Mouse (Mus musculus): ENCODE measurements at regions not wholly inside any gene's neighbourhood (a gene's known extent, or its start where the extent isn't known, plus 50 kb on each side); places are given as distances from the start of the nearest gene placed in this dataset.
A peak's percentile ranks its signal among the peaks of the same experiment; 100 is the strongest.

GRCm38 (mm10) chr1:128826419-128826818 lies 234.3 kb upstream of the Cxcr4 start:
- DNase-seq, result no peak

DNA sequence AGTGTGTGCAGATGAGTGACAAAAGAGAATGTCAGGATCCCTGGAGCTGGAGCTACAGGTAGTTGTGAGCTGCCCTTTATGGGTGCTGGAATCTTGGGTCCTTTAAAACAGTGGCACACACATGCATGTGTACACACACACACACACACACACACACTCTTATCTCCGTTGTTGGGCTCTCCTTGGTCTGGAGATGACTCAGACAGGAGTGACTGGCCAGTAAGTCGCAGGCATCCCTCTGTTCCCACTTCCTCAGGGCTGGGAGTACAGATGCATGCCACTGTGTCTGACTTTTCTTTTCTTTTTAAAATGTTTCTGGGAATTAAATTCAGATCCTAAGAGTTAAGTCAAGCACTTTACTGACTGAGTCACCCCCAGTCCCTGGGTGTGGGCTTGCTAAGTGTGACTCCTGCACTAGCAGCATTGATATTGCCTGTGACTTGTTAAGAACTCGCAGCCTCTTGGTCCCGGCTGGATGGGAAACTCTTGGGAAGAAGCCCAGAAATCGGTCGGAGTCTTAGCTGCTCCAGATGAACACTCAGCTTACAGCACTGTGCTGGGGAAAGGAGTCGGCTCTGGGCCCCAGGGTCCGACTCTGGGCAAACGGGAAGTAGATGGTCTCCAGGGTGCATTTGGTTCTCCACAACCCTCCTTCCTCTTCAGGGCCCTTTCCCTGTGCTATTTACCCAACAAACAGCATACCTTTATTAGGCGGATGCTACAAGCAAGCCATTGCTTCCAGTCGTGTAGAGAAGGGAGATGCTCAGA lies 233.0 kb upstream of the Cxcr4 start:
- no peak for DNase-seq

- DNase-seq, result peak; percentile 81
Measured at GRCm38 (mm10) chr1:128824235-128824634, 232.1 kb upstream of the Cxcr4 start.

- DNase-seq, result no peak
Measured at GRCm38 (mm10) chr1:128821991-128822390, 229.9 kb upstream of the Cxcr4 start.

DNA sequence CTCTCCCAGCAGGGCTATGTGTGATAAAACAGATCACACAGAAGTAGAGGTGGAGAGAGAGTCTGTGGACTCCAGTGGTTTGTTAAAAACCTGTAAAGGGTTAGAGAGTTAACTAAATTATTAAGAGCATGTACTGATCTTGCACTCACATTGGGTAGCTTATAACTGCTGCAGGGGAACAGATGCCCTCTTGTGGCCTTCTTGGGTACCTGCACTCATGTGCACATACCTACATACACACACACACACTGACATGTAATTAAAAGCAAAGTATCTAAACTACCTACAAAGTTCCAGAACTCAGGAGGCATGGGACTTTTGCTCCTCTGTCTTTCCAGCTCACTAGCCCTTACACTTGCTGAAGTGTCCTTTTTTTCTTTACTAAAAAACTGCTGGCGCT lies 228.4 kb upstream of the Cxcr4 start:
- no peak for DNase-seq

DNA sequence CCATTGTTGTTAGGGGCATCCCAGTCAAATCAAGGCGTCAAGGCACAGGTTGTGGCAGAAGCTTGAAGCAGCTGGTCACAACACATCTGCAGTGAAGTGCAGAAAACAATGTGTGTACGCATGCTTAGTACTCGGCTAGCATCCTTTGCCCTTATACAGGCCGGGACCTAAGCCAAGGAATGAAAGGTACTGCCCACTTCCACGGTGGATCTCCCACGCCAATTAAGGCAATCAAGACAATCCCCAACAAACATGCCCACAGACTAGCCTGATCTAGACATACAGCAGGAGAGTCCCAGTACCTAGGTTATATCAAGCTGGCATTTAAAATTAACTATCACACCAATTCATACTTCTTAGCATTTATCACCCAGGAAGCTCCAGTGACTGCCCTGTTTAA lies 227.5 kb upstream of the Cxcr4 start:
- DNase-seq, result no peak

DNA sequence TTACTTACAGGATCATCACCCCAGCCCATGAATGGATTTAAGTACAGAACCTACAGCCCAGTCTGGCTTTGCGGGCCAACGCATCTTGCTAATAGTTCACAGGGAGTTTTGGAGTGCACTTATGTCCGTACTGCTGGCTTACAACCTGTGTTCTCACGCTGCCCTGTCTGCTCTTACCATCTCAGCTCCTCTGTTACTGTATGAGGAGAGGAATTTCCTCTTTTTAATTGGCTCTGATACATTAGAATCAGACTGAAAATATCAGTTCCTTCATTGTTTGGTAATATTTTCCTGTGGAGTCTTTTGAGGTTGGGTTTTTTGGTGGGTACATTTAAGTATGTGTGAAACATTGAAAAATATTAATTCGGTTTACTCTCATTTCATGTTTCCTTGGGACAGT lies 221.3 kb upstream of the Cxcr4 start:
- no peak for DNase-seq

- DNase-seq, result no peak
Measured at GRCm38 (mm10) chr1:128810860-128811259, 218.8 kb upstream of the Cxcr4 start.

GRCm38 (mm10) chr1:128810094-128810493 lies 218.0 kb upstream of the Cxcr4 start:
- DNase-seq, result no peak

GRCm38 (mm10) chr1:128809601-128810000 lies 217.5 kb upstream of the Cxcr4 start:
- DNase-seq, result no peak

DNA sequence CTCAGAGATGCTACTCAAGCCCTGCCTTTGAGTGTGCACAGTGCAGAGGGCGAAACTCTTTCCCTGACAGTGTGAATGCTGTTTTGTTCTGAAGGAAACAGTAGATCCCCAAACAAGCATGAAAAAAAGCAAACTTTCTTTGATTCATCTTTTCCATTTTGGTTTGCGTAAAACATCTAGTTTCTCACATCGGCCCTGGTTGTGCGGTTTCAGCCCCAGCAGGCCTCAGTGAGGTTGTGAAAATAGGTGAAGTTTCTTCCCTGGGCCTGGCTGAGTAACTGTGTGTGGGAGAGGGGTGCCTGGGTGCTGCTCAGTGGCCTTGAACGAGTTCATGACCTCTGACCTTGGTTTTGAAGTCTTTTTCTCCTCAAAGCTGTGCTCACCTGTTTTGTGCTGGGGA lies 216.5 kb upstream of the Cxcr4 start:
- no peak for DNase-seq

DNA sequence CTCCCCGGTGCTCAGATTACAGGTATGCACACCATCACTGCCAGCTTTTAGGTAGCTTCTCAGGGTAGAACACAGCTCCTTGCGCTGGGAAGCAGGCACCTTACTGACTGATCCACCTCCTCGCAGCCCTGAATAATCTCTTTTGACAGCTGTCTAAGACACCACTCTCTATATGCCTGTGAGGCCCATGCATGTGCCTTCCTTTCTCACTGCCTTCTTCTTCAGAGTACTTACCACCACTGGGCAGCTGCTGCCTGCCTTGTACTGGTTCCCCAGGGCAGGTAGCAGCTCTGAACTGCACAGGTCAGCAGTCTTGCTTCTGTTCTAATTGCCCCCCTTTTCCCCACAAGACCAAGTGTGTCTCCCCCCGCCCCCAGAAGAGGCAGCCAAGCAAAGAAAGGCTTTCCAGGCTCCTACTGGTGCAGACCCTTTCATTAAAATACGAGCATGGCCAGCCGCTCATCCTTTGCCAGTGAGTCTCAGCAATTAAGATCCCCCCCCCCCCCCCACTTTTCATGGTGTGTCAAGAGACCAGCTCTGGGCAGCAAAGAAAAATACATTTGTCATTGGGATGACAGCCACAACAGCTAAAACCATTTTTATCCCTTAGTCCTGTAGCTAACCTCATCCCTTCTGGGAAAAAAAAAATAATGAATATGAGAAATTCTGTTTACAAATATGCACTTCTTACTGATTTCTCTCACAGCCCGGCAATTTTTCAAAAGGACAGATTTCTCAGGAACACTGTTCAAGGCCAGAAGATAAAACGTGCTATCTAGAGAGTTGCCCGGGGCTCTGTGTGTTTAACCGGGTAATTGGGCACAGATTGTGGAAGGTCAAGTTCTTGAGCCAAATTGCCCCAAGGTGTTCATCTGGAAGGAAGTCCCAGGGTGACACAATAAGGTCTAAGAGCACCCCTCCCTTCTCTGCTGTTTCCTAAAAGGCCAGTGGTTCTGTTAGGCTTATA lies 213.9 kb upstream of the Cxcr4 start:
- DNase-seq, result no peak

DNA sequence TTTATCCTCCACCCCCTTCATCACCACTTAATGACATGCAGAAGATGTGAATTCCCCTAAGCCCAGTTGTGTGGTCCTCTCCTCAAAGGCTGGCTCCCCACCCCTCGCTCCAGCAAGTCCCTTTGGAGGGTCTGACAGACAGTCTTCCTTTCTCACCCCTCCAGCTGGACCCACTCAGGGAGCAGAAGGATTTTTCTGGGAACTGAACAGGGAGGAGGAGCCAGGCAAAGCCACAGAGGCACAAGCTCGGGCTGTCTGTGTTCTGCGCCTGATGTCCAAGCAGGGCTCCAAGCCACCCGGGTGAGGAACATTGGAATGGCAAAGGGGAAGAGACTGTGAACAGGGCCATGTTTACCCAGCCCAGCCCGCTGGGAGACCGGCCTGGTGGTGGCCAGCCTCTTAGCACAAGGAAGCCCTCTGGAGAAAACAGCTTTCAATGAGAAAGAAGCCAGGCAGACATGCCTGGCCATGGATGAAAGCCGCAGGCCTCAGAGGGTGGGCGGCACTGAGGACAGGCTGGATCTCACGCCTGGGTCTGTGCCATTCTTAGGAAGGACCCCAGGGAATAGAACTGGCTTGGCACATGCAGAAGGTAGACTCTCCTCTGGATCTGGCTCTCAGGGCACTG lies 211.5 kb upstream of the Cxcr4 start:
- no peak for DNase-seq

- no peak for DNase-seq
Measured at GRCm38 (mm10) chr1:128803058-128803432, 211.0 kb upstream of the Cxcr4 start.

- no peak for DNase-seq
Measured at GRCm38 (mm10) chr1:128798721-128799120, 206.6 kb upstream of the Cxcr4 start.

DNA sequence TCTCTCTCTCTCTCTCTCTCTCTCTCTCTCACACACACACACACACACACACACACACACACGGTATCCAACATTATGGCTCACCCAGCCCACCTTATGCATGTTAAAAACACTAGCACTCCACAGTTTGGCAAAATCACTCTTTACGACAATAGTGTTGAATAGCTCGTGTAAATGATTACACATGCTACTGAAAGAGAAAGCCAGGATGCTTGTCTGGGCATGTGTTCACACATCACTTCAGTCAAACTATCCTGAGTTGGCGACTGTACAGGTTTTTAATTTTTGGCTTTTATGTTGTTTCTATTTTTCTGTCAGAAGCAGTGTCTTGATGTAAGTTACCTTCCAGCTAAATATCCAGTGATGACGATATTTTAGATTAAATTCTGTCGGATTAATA lies 203.6 kb upstream of the Cxcr4 start:
- no peak for DNase-seq

GRCm38 (mm10) chr1:128790881-128791280 lies 198.8 kb upstream of the Cxcr4 start:
- no peak for DNase-seq

GRCm38 (mm10) chr1:128789567-128790335 lies 197.7 kb upstream of the Cxcr4 start:
- DNase-seq, result no peak

DNA sequence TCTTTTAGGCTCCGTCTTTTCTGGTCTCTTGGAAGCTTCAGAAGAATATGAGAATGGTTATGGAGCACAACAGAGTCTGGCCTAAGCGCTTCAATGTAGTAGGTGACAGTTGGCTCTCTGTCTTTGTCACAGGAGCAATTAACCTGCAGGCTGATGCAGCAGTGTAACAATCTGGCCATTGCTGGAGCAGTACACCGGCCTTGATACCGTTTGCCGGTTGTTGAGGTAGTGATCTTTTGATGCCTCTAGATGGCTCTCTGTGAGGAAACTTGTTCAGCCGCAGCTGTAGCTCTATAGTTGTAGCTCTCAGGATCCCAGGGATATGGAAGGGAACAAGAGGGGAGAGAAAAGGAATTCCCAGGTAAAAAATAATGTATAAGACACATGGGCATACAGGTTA lies 196.1 kb upstream of the Cxcr4 start:
- no peak for DNase-seq

GRCm38 (mm10) chr1:128786941-128787569 lies 195.0 kb upstream of the Cxcr4 start:
- no peak for DNase-seq

GRCm38 (mm10) chr1:128782286-128782685 lies 190.2 kb upstream of the Cxcr4 start:
- no peak for DNase-seq

DNA sequence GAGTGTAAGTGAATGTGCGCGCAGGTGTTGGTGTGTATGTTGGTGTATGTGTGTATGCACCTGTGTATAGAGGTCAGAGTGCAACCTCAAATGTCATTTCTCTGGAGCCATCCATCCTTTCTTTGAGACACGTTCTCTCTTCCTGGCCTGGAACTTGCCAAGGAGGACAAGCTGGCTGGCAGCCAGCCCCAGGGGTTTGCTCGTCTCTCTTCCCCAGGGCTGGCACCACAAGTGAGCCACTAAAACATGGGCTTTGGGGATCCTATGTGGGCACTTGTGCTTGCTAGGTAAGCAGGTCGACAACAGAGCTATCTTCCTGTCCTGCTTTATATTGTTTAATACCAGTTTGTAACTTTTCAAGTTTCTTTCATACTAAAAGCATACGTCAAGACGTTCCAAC lies 189.8 kb upstream of the Cxcr4 start:
- DNase-seq, result no peak

Measured in adrenal gland, postnatal 25 days (tissue).